Mouse (Mus musculus) Patski (cell line): ENCODE measurements around the gene Trim46. TPM values are rescaled to one million over a fixed set of nuclear protein-coding genes. Genes with fewer than 3 reads are reported as not detected.

ENCODE experiments used
- ATAC-seq: fragments of 100-300 bp; one replicate; pipeline ENCODE4 v1.8.0; 2021
- CTCF ChIA-PET: fragments of 350-600 bp; sonication (Branson Sonifier 250); formaldehyde crosslinking; loops from one replicate; lab custom pipeline; 2022; ENCODE audit warnings: inconsistent platforms; lab: Charles Lee
- POLR2A ChIA-PET: fragments of 350-600 bp; sonication (Branson Sonifier 250); formaldehyde crosslinking; loops from one replicate; lab custom pipeline; 2022; ENCODE audit warnings: antibody characterized with exemption, inconsistent platforms; lab: Charles Lee
- DNase-seq: peaks from one replicate; pipeline ENCODE4 v3.0.0-alpha.2; 2011; ENCODE audit warnings: low read depth, low spot score
- H3K27me3 ChIP-seq: fragments of 371-371 bp; one replicate; pipeline ENCODE4 v1.5.1; 2021
- CTCF ChIP-seq: fragments of 100-300 bp; IDR thresholded peaks from one replicate; pipeline ENCODE4 v1.5.1; 2021
- in situ Hi-C: fragments of 300-500 bp; cut with MboI; formaldehyde crosslinking; loops from 3 replicates; pipeline ENCODE4 v1.11.1; 2018; ENCODE audit warnings: low pct_unique_long_range_greater_than_20kb, mixed read lengths
- polyA plus RNA-seq: library from polyadenylated mRNA; unstranded; gene quantifications from one replicate; pipeline ENCODE4 v1.2.3, GENCODE M21; 2021

The Trim46 gene
- polyA plus RNA-seq, 1 experiment from 2014 or later = 57.5 TPM

GRCm38 (mm10) chr3:89231345-89231744, 14.8 kb downstream of the Trim46 start:
- POLR2A ChIA-PET = interaction anchor here (2.4 kb wide), 1 partner anchor 13 kb away, joined by 13 read pairs; no protein-coding TSS in a partner anchor
- TF ChIP-seq CTCF = no peak
- CTCF ChIA-PET = interaction anchor here (1.2 to 4.7 kb wide), 6 partner anchors 8 to 144 kb away, joined by 3 to 51 read pairs (median 4); partner anchors contain the start of genes Krtcap2 and Trim46
- no peaks in the 10 kb centered on the region for H3K27me3 ChIP-seq
- in situ Hi-C loops = no loop called here
- no peak for ATAC-seq
- DNase-seq = no peak

GRCm38 (mm10) chr3:89230561-89230960, 15.5 kb downstream of the Trim46 start:
- ChIA-PET CTCF (interaction anchor here (1.2 to 4.7 kb wide), 6 partner anchors 9 to 143 kb away, joined by 3 to 51 read pairs (median 4); partner anchors contain the start of genes Krtcap2 and Trim46), POLR2A (interaction anchor here (0.6 to 2.4 kb wide), 2 partner anchors 14 to 112 kb away, joined by 5 to 13 read pairs; no protein-coding TSS in a partner anchor)
- in situ Hi-C loops = no loop called here
- DNase-seq = no peak
- ATAC-seq = no peak
- no peaks in the 10 kb centered on the region for H3K27me3 ChIP-seq
- no peak for TF ChIP-seq CTCF

- ATAC-seq (no peak), DNase-seq (no peak)
- ChIA-PET POLR2A (interaction anchor here (1.0 to 2.4 kb wide), 2 partner anchors 15 to 18 kb away, joined by 3 to 13 read pairs; no protein-coding TSS in a partner anchor), CTCF (interaction anchor here (1.0 to 4.7 kb wide), 2 partner anchors 14 to 79 kb away, joined by 4 to 51 read pairs; partner anchors contain the start of genes Krtcap2 and Trim46)
- in situ Hi-C loops = no loop called here
- TF ChIP-seq CTCF = no peak
- no peaks in the 10 kb centered on the region for H3K27me3 ChIP-seq
Observed at GRCm38 (mm10) chr3:89229276-89229675, 16.8 kb downstream of the Trim46 start.

- no peak for TF ChIP-seq CTCF
- in situ Hi-C loops = no loop called here
- H3K27me3 ChIP-seq = no peaks in the 10 kb centered on the region
- ChIA-PET POLR2A (interaction anchor here (2.4 kb wide), 1 partner anchor 16 kb away, joined by 13 read pairs; no protein-coding TSS in a partner anchor), CTCF (interaction anchor here (4.7 kb wide), 1 partner anchor 15 kb away, joined by 51 read pairs; the partner anchor contains the start of genes Krtcap2 and Trim46)
- DNase-seq (no peak), ATAC-seq (no peak)
Observed at GRCm38 (mm10) chr3:89228836-89229235, 17.3 kb downstream of the Trim46 start, which contains the start of gene Muc1. Gene Muc1, plus strand, starts transcription at chr3:89229057.

GRCm38 (mm10) chr3:89228180-89228549, 17.9 kb downstream of the Trim46 start:
- peak; percentile 74 for ATAC-seq
- H3K27me3 ChIP-seq = no peaks in the 10 kb centered on the region
- no peak for TF ChIP-seq CTCF
- ChIA-PET CTCF (interaction anchor here (1.5 kb wide), 1 partner anchor 127 kb away, joined by 4 read pairs; the partner anchor contains the start of genes Fdps and Gm43738), POLR2A (no interaction called here)
- in situ Hi-C loops = no loop called here
- DNase-seq = no peak

GRCm38 (mm10) chr3:89227307-89228179, 18.6 kb downstream of the Trim46 start:
- DNase-seq (peak; percentile 88), ATAC-seq (peak; percentile 55)
- TF ChIP-seq CTCF = no peak
- in situ Hi-C loops = no loop called here
- POLR2A ChIA-PET = no interaction called here
- CTCF ChIA-PET = interaction anchor here (1.3 to 1.5 kb wide), 3 partner anchors 12 to 126 kb away, joined by 3 to 6 read pairs (median 4); partner anchors contain the start of genes Fdps, Gm43738 and Thbs3
- no peaks in the 10 kb centered on the region for H3K27me3 ChIP-seq

- ATAC-seq (no peak), DNase-seq (no peak)
- in situ Hi-C loops = no loop called here
- ChIA-PET POLR2A (no interaction called here), CTCF (interaction anchor here (1.3 to 1.5 kb wide), 3 partner anchors 11 to 126 kb away, joined by 3 to 6 read pairs (median 4); partner anchors contain the start of genes Fdps, Gm43738 and Thbs3)
- H3K27me3 ChIP-seq = no peaks in the 10 kb centered on the region
- TF ChIP-seq CTCF = no peak
Observed at GRCm38 (mm10) chr3:89226900-89227299, 19.2 kb downstream of the Trim46 start, which contains the start of gene Mtx1. Gene Mtx1, minus strand, starts transcription at chr3:89227088.

- no peak for ATAC-seq
- in situ Hi-C loops = no loop called here
- ChIA-PET CTCF (interaction anchor here (1.3 to 1.6 kb wide), 3 partner anchors 11 to 139 kb away, joined by 3 to 6 read pairs (median 3); partner anchors contain the start of gene Thbs3), POLR2A (no interaction called here)
- TF ChIP-seq CTCF = no peak
- no peak for DNase-seq
- H3K27me3 ChIP-seq = no peaks in the 10 kb centered on the region
Observed at GRCm38 (mm10) chr3:89226361-89226760, 19.7 kb downstream of the Trim46 start.

GRCm38 (mm10) chr3:89225918-89226317, 20.2 kb downstream of the Trim46 start:
- in situ Hi-C loops = no loop called here
- no peak for TF ChIP-seq CTCF
- DNase-seq (no peak), ATAC-seq (no peak)
- ChIA-PET CTCF (interaction anchor here (1.3 to 1.6 kb wide), 3 partner anchors 10 to 139 kb away, joined by 3 to 6 read pairs (median 3); partner anchors contain the start of gene Thbs3), POLR2A (no interaction called here)
- no peaks in the 10 kb centered on the region for H3K27me3 ChIP-seq

GRCm38 (mm10) chr3:89225321-89225815, 20.7 kb downstream of the Trim46 start:
- DNase-seq (no peak), ATAC-seq (no peak)
- no peak for TF ChIP-seq CTCF
- H3K27me3 ChIP-seq = no peaks in the 10 kb centered on the region
- in situ Hi-C loops = no loop called here
- CTCF ChIA-PET = interaction anchor here (0.5 to 1.6 kb wide), 4 partner anchors 9 to 138 kb away, joined by 3 read pairs; no protein-coding TSS in a partner anchor
- POLR2A ChIA-PET = no interaction called here
